Mouse (Mus musculus) ZHBTc4 (cell line): ENCODE data around the gene S100a2.

Experiments used
- DNase-seq: peaks from one replicate; pipeline ENCODE4 v3.0.0-alpha.2; 2011; ENCODE audit warnings: low read depth, low spot score

The S100a2 gene

DNA sequence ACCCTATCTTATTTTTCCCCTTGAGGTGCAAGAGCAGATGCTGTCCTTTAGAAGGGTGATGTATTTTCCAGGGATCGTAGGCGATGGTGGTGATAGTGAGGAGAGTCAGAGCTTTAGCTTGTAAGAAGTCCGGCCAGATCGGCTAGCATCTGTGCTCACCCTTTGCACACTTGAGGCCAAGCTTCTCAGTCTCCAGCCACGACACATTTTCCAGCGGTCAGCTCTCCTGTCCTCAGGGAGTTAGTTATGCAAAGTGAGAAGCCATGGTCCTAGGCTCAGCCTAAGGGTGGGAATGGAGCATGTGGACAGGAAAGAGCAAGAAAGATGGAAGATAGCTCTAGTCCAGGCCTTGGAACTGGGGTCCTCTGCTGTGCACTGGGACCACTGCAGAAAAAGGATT is 6.8 kb downstream of the S100a2 start:
- no peak for DNase-seq

DNA sequence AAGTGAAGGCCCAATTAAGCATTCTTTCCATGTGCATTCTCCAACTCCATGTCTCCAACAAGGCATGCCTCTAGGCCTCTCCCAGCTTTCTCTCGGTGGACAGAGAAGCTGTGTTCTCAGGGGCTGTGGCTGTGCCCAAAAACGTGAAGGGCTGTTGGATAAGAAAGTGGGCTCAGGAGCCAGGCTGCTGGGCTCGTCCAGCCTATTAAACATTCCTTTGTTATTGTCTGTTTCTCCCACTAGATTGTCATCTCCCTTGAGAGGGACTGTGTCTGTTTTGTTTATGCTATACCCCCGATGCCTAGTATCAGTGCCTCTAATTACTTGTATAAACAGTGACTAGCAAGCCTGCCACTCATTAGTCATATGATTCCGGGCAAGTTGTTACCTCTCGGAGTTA is 7.7 kb downstream of the S100a2 start:
- no peak for DNase-seq

DNA sequence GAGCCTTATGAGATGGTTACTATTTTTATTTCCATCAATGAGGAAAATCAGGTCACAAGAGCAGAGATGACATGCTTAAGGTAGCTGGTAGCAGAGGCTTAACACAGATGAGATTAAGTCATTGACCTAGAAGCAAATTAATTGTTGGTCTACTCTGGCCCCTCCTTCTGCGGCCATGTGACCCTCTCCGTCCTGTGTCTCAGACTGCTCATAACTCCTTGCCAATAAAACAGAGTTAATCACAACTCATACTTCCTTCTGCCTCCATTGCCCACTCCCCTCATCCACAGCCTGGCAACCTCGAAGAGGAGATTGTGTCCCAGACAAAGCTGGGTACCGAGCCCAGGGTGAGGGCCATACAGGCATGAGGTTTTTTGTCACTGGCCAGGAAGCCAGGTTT is 8.2 kb downstream of the S100a2 start:
- no peak for DNase-seq

- DNase-seq: no peak
Measured at GRCm38 (mm10) chr3:90599401-90599800, 9.4 kb downstream of the S100a2 start.

- no peak for DNase-seq
Measured at GRCm38 (mm10) chr3:90600036-90600435, 10.0 kb downstream of the S100a2 start.

- DNase-seq: no peak
Measured at GRCm38 (mm10) chr3:90600458-90601195, 10.6 kb downstream of the S100a2 start.

GRCm38 (mm10) chr3:90601486-90602110 is 11.6 kb downstream of the S100a2 start, which contains the start of gene Gm42674:
Gm42674 (plus strand) TSS chr3:90601904.
- no peak for DNase-seq

GRCm38 (mm10) chr3:90603623-90604022 is 13.6 kb downstream of the S100a2 start, which contains the start of gene S100a4:
S100a4 (plus strand) TSS chr3:90603771.
- DNase-seq: no peak

DNA sequence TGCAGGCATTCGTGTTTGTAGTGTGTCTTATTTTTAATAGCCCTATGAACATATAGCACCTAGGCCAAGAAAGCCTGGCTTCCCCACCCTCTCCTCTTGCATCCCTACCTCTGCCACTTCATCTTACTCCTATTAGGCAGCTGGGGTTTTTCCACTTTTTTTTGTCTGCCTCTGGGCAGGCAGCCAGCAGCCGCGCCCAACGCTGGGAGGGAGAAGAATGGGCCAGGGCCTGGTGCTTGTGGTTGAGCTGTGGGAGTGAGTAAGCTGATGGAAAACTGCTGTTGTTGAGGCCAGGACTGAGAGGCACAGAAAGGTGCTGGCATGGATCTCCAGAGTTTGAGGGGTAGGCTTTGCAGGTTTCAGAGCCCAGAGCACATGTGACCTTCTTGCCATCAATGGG is 14.4 kb downstream of the S100a2 start:
- DNase-seq: peak; percentile 50

DNA sequence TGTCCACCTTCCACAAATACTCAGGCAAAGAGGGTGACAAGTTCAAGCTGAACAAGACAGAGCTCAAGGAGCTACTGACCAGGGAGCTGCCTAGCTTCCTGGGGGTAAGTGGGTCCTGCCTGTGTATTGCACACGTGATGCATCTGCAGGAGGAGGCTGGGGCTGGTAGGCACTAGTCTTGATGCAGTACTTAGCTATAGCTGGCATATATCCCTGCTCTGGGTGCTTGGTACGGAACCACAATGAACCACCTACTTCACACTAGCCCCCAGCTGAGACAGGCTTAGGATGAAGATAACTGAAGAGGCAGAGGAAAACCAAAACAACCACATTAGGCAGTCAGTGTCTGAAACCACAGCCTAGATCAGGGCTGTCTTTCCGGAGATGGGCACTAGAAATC is 15.0 kb downstream of the S100a2 start:
- DNase-seq: no peak

DNA sequence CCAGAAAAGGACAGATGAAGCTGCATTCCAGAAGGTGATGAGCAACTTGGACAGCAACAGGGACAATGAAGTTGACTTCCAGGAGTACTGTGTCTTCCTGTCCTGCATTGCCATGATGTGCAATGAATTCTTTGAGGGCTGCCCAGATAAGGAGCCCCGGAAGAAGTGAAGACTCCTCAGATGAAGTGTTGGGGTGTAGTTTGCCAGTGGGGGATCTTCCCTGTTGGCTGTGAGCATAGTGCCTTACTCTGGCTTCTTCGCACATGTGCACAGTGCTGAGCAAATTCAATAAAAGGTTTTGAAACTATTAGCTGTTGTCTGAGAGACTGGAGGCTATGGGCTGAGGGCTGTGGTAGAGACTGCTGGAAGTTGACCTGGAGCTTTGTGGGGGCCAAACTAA is 15.7 kb downstream of the S100a2 start:
- no peak for DNase-seq

- DNase-seq: no peak
Measured at GRCm38 (mm10) chr3:90606185-90606584, 16.1 kb downstream of the S100a2 start.

DNA sequence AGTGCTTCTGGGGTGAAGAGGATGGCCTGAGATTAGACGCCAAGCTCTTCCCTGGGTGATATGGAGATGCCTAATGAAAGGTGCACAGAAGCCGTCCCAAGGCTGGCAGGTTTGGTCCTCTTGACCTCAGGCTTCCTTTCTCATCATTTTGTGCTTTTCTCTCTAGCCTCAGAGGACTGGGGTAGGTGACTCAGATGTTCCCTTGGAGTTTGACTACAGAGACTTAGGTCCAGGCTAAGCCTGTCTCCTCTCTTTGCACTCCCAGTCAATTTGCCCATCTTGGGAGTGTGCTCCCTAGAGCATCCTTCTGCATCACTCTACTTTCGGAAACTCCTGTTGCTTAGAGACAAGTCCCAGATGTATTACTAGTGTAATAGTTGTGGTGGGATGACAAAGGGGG is 17.3 kb downstream of the S100a2 start:
- no peak for DNase-seq

DNA sequence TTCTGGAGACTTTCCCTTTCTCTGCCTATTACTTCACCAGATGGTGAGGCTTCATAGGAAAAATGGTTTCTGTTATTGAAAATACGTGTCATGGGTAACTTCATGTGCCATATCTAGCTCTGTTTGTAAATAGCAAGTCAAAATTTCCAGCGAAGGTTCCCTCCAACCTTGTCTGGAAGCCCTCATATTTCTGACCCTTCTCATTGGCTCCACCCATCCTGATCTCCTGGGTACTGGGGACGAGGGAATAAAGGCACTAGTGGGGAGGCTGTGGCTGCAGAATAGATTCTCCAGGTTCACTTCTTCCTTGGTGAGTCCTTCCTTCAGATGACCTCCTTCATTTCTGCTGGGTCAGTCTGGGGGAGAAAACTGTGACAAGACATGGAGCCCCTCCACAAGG is 18.2 kb downstream of the S100a2 start, which contains the start of gene S100a5:
Gene S100a5 (plus strand): TSS at position 301 of the 400 bp plus-strand sequence.
- DNase-seq: no peak

- DNase-seq: no peak
Measured at GRCm38 (mm10) chr3:90609102-90609501, 19.1 kb downstream of the S100a2 start.

DNA sequence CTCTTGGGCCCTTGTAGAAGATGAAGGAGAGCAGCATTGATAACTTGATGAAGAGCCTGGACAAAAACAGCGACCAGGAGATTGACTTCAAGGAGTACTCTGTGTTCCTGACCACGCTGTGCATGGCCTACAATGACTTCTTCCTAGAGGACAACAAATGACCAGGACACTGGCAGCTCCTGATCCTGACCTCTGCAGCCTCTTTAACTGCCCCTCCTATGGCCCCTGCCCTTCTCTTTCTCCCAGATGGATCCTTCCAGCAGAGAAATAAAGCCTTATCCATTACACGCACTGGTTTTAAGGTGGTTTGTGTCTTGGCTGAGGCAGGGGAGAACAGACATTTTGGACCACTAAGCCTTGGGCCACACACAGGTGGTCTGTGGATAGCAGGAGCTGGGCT is 21.4 kb downstream of the S100a2 start:
- no peak for DNase-seq

DNA sequence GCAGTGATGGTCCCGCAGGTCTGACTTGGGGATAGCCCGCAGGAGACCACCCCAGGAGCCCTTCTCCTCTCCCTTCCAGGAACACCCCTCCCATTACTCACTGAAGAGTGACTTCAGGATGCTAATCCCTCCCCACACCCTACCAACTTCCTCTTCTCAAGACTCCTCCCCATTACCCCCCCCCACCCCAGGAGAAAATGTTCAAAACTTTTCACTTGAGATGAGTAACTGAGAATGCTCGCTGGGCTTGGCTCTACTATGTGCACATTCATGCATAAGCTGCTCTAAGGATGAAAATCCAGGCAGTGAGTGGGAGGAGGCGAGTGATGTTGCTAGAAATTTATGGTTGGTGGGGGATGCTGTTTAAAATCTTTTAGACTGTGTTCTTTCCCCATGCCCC is 22.0 kb downstream of the S100a2 start:
- DNase-seq: no peak

DNA sequence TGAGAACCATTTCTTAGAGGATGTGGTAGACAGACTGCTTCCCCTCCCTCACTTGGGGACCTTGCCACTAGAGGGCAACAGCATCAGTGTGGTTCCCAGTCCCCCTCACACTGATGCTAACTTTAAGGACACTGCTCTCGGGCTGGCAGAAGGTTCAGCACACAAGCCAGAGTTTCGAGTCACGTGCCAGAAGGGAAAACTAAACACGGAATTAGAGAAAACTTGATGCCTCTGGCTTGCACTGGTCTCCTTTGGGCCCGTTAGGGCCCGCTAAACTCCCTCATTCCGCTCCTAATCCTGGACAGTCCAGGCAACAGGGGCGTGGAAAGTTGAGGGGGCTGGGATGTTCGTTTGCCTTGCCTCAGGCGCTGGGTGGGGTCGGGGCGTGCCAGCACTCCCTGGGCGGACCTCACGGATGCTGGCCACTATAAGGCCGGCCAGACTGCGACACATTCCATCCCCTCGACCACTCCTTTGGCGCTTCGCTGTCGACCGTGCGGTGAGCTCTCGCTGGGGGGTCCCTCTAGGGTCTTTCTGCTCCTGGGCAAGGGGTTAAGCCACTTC is 22.8 kb downstream of the S100a2 start, which contains the start of gene S100a6:
Gene S100a6 (plus strand): TSS at position 155 of the 564 bp plus-strand sequence.
- DNase-seq: peak; percentile 86

GRCm38 (mm10) chr3:90613461-90614147 is 23.6 kb downstream of the S100a2 start:
- no peak for DNase-seq

- no peak for DNase-seq
Measured at GRCm38 (mm10) chr3:90614148-90614530, 24.1 kb downstream of the S100a2 start.

DNA sequence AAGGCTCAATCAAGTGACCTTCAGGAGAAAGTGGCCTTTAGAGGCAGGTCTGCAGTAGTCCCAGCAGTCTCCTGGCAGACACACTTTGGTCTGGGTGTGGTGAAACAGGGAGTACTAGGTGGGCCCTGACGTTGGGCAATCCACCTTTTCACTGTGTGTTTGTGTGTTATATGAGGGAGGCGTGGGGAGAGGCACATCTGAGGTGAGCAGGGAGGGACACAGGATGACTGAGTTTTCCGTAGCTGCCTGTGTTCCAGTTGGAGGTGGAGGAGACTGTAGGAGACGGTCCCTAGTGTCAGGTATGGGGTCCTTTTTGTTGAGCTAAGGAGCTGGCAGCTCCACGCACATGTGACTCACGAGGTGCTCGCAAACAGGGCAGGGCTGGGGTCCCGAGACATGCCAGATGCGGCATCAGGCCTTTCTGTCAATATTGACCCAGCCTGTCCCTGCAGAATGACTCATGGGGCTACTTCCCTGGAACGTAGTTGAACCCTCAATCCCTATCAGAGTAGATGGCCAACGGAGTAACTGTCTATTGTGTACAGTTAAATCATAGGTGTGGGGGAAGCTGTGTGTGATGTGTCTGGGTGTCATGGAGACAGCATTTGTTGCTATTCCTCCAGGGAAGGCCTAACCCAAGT is 24.7 kb downstream of the S100a2 start:
- DNase-seq: no peak

DNA sequence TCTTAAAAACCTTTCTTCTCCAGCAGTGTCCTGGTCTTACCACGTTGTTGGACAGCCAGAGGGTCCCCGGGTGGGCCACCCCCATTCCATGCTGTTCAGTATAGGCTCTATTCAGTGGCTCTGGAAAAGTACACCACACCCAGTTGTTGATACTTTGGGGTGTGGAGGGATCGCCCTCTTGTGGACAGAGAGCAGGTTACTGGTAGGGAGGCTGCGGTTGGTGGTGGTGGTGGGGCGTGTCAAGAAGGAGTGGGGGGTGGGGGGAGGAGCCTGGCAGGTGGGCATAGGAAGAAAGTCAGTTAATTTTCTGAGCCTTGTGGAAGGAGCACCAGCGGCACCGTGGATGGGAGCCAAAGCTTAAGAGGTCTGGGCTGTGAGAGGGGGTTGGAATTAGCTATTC is 25.4 kb downstream of the S100a2 start:
- DNase-seq: peak; percentile 83
